Mouse (Mus musculus) megakaryocyte, adult 5-6 weeks (primary cell): Measurements from ENCODE around the gene Tm4sf19. TPM values are rescaled to one million over a fixed set of nuclear protein-coding genes. Genes with fewer than 3 reads are reported as not detected.

Experiments
- ATAC-seq: 2 replicates; pipeline ENCODE4 v1.8.0; 2016; ENCODE audit warnings: mild to moderate bottlenecking, inconsistent platforms; ENCODE audit not compliant: poor library complexity, severe bottlenecking
- total RNA-seq, 2 experiments: library from RNA; stranded (forward) in 1 of 2; stranded (reverse) in 1 of 2; fragments of 153-499, 151-499 nt in 1 of 2; fragments of 221-1000, 200-1000 nt in 1 of 2; gene quantifications; 2 replicates each; pipeline versions ENCODE4 v1.2.3 to v1.2.4; 2015 to 2017

Gene Tm4sf19
- total RNA-seq (2015) (not detected in 2 replicates), total RNA-seq (2017) (not detected in 2 replicates)

DNA sequence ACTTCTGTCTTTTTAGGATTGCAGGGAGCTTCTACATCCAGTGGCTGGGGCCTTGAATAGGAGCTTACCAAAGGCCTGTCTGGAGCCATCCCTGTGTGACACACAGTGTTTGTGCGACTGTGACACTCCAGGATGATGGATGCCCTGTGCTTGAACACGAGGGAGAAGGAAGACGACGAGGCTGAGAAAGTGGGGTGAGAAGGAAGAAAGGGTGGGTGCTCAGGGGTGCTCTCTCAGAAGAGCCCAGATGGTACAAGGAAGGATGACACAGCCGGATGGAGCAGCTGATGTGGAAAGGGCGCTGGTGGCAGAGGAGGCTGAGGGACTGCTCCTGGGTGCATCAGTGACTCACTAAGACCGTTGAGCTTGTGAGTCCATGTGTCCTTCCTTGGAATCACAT is at the start of gene Tm4sf19:
Tm4sf19 (plus strand) TSS at position 240 of the 400 bp plus-strand sequence.
- ATAC-seq: no peak

DNA sequence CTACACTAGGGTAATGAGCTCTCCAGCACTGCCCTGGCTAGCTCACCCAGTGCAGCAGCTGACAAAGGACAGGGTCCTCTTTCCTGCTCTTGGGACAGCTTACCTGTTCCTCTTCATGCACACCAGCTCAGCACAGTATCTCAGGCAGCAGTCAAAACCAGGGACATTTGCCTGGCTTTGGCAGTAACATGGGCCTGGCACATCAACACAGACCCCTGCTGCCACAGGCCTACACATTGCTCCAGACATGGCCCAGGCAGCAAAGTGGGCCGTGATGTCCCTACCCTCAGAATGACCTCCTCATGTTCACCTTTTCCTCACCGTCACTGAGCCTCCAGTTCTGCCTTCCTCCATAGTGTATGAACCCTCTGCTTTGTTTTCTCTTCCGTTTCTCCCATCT is 49.5 kb upstream of the Tm4sf19 start:
- ATAC-seq: no peak

DNA sequence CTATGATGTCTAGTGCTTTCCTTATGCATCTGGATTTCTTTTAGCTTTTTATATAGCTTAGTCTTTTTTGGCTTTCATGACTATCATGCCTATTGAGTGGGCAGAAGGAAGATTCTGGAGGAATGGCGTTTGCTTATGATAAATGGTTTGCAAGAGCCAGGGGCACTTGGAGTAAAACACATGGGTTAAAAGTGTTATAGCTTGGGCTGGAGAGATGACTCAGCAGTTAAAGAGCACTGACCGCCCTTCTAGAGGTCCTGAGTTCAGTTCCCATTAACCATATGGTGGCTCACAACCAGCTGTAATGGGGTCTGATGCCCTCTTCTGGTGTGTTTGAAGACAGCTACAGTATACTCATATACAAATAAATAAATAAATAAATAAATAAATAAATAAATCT is 36.8 kb upstream of the Tm4sf19 start:
- ATAC-seq: no peak

DNA sequence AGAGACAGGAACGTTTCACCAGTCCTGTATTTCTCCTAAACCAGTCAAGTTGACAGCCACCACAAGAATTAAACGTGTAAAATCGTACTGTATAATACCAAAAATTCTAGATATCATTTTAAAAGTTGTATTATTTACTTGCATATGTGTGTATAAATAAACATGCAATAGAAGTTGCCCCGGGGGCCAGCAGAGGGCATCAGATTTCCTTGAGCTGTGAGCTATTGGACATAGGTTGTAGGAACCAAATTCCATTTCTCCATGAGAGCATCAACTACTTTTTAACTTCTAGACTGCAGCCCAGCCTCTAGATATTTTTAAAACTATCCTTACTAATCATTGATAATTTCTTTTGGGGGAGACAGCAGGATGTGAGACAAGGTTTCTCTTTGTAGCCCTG is 29.0 kb upstream of the Tm4sf19 start:
- ATAC-seq: no peak

DNA sequence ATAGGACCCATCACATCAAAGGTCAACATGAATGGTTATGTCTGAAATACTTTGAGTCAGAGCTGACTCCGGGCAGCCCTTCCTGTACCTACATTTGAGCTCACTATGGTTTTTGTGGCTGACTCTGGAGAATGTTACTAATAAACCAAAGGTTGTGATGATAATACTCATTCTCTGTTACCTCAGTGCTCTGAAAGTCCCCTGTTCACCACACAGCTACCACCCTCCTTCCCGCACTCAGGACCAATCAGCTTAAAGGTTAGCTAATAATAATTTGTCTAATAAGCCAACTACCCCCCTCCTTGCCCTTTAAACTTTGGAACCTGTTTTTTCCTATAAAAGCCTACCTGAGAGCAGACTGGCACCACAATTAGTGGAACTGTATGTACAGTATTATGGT is 20.7 kb upstream of the Tm4sf19 start:
- ATAC-seq: no peak

DNA sequence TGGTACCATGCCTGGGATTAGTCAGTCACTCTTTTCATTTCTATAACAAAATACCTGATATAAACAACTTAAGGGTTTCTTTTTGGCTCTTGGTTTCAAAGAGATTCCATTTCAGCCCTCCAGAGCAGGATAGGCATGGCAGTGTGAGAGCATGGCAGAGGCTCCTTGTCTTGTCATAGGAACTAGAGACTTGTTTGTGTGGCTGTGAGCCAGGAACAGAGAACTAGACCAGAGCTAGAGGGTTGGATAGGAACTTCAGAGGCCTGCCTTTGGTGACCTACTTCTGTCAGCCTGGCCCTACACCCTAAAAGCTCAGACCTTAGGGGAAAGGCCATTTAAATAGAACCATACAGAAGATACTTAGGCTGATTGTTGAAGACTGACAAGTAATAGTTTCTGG is 17.4 kb upstream of the Tm4sf19 start:
- no peak for ATAC-seq

DNA sequence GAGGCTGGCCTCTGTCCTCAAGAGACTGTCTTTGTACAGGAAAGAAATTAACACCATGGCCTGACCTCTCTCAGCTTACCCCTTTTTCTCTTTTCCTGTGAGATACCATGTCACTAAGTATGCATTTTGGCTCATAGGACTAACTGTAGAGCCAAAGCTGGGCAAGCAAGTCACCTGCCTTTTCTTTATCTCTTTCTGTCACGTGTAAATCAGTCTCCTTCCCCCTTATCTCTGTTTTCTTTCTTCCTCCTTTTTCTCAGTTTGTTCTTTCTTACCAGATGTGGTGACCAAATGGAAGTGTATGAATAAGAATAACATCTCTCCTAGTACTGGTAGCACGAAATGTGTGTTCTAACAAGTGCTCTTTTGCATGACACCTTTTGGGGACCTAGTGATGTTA is 15.4 kb upstream of the Tm4sf19 start:
- ATAC-seq: no peak

DNA sequence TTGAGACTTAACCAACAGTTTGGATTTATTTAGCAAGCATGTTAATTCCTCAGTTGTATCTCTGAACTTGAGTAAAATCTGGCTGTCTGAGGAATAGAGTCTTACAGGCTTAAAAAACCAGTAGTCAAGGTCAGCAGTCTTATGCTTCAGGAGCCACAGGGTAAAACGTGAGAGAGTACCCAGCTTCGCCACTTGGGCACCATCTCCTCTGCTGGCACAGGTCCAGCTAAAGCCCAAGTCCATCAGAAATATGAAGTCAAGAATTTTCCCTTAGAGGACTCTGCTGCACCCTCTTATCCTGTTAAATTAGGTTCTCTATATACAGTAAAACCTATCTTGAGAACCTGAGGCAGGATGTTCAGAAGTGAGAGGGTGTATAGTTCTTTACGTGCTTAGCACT is 13.5 kb upstream of the Tm4sf19 start:
- no peak for ATAC-seq

DNA sequence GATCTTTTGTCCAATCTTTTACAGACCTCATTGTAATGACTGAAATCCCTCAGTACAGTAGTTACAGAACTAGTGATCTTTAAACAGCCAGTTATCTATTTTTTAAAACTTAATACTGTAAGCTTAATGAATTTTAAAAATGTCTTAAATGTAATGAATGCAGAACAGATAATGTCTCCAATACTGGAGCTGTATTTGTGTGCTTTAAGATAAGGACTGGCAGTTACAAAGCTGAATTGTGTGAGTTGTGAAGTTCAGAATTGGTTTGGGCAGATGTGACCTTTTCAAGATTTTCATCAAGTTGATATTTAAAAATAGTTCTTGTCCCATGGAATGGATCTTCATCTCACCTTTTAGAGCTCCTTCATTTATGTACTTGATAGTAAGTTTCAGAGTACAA is 11.3 kb upstream of the Tm4sf19 start:
- no peak for ATAC-seq

DNA sequence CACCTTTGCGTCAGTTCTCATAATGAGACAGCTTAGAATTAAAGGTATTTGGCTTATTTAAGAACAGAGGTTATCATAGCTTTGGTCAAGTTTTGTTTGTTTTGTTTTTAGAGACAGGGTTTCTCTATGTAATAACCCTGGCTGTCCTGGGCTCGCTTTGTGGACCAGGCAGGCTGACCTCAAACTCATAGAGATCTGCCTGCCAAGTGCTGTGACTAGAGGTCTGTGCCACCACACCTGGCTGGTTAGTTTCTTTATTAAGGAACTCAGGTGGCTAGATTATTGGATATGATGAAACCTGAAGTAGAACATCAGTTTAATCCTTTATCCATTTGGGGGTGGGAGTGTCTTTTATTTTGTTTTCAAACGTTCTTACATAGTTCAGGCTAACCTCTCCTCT is 10.5 kb upstream of the Tm4sf19 start:
- no peak for ATAC-seq

DNA sequence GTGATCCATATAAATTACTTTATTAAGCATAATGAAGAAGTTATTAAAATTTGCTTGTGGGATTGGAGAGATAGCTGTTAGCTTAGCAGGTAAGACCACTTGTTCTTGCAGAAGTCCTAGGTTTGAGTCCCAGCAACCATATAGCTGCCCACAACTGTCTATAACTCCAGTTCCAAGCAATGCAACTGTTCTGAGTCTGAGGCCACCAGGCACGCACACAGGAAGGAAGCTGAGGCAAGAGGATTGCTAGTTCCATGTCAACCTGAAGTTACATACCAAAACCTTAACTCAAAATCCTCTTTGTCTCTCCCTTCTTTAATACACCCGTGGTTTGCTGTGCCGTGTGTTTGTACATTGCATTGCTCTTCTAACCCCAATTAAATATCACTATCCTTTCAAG is 9.4 kb upstream of the Tm4sf19 start:
- peak; percentile 77 for ATAC-seq

DNA sequence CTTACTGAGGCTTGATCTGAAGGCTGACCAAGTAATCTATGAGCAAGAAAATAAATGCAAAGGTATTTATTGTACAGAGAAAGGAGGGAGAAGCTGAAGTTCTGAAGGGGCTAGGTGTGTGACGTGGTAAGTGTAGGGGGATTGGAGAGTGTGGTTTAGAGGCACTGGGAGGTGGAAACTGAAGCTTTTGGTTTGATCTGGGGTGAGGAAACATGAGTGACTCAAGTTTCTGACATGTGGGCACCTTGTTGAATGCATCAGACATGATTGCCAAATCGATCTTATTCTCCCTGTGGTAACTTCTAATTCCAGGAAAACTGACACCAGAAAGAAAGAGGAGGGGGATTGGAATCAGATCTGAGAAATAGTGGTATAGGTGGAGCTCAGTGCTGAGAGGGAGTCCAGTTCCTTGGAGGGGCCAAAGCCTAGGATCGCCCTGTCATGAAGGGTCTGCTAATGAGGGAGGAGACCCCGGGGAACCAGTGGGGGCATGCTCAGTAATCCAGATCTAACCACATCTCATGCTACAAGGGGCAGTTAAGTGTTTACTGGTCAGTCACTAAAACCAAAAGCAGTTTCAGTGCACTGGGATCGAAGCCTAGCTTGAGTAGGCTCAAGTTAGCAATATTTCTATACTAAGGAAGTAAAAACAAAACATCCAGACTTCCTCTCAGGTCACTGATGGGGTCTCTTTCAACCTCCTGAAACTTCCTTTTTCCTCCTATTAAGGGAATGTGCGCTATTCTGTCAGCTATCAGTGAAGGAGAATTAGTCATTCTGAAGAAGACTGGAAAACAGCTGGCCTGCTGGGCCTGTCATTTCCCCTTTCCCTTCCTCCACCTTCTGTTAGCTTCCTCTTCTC is 4.4 kb upstream of the Tm4sf19 start:
- peak; percentile 73 for ATAC-seq

DNA sequence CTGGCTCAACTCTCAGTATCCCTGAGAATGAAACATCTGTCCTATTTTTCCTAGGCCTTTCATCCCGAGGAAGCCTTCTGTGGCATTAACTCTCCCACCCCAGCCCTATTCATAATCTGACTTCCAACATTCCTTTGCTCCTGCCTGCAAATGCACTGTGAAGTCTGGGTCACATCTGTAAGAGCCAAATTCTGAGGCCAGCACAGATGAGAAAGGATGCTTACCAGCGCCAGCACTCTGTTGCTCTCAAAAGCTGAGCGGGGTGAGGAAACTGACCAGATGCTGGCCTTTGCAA is 3.8 kb upstream of the Tm4sf19 start:
- no peak for ATAC-seq

DNA sequence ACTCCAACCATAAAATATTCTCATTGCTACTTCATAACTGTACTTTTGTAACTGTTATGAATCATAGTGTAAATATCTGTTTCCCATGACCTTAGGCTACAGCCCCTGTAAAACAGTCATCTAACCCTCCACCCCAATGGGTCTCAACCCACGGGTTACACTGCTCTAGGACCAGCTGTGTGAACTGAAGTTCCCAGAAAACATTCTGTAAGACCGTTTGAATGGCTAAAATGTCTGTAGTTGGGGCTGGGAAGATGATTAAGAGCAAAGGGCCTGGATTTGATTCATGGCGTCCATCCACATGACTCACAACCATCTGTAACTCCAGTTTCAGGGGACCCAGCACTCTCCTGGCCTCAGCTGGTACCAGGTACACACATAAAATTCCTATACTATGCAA is 2.1 kb upstream of the Tm4sf19 start:
- no peak for ATAC-seq

DNA sequence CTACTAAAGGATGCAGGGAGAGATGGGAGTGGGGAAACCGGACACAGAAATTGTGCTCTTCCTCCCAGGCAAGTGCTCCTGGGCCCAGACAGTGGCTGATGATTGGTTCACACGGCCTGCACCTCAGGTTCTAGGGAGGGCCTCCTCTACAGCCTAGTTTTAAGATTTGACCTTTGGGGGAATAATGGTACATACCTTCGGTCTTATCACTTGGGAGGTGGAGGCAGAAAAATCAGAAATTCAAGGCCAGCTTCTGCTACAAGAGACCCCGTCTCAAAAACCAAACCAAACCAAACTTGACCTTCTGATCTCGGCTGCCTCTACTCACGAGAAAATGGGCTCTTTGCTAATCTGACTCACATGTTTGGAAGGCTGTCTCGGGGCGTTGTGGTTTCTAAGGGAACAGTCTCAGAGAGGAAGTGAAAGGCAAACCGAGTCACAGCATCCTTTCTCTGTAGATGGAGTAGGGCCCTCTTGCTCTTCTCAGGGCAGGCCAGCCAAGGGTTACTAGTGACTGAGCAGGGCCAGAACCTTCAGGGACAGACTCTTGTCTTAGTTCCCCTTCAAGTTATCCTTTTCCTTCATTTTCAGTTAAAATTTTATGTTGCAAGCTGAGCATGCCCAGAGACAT is 1.1 kb downstream of the Tm4sf19 start:
- ATAC-seq: peak; percentile 92

DNA sequence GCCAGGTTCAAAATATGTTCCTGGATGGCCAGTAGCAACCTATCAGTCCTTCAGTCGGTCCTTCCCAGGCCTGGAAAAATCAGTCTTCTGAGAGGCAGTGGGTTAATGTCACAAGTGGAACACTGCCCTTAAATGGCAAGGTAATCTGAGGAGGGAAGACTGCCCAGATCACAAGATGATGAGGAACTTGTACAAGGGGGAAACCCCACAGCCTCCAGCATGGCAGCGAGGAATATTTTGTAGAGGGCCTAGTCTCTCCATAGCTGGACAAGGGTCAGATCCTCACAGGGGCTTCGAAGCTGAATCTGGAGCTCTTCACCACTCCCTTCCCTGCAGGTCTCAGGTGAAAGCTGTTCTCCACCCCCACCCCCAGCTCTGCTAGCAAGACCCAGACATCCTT is 2.5 kb downstream of the Tm4sf19 start:
- peak; percentile 44 for ATAC-seq

DNA sequence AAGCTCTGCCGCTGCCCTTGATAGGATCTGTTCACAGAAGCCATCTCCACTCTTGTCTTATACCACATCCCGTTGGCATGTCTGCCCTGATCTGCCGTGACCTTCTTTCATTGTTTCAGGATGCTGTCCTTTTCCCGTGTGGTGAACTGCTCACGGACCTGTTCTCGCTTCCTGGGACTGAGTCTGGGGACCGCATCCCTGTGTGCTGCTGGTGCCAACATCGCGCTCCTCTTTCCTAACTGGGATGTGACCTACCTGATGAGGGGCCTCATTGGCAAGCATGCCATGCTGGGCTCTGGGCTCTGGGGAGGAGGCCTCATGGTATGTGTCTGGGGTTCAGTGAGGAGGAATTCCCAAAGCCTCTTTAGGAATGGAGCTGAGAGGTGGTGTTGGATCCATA is 5.4 kb downstream of the Tm4sf19 start:
- ATAC-seq: no peak

DNA sequence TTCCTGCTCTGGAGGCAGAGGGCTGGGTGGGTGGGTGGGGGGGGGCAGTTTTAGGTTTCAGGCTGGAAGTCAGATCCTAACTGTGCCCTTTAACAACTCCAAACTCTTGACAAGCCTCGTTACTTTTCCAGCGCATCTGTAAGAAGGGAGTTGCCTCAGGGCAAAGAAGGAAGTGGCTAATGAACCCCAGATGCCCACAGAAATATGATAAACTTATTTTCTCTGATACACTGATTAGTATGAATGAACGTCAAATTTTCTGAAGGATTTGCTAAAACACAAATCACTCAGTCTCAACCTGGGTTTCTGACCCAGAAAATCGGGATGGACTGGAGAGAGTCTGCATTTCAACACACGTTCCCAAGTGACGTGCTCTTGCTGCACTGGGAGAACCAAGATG is 6.4 kb downstream of the Tm4sf19 start:
- ATAC-seq: no peak

DNA sequence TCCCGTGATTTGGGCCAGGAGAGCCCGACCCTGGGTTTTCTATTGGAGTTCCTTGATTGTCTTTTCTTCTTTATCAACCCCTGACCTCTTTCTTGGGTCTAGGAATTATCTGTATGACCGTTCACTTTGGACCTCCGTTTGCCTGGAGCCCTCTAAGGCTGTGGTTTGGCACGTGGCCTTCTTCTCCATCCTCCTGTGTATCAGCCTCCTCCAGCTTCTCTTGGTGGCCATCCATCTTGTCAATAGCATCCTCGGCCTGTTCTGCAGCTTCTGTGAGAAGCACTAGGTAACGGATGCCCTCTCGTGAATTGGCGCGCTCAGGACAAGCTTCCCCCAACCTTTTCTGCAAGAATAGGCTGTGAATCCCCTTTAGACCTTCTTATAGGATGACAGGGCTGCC is 7.4 kb downstream of the Tm4sf19 start:
- no peak for ATAC-seq

DNA sequence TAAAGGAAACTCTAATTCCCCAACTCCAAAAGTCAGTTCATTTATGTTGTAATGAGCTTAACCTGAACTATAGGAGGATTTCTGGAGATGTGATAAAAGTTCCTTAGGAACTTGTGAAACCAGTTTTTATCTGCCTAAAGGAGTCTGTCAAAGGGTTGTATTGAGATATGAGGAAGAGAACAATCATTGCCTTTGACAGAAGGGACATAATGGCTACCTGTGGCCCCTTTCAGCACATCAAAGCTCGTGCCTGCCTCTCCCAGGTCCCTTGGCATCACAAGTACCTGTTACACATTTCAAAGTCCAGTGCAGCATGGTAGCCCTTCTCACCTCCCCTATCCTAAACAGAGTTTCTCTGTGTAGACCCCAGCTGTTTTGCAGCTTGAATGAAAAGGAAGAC is 17.2 kb downstream of the Tm4sf19 start:
- ATAC-seq: no peak

DNA sequence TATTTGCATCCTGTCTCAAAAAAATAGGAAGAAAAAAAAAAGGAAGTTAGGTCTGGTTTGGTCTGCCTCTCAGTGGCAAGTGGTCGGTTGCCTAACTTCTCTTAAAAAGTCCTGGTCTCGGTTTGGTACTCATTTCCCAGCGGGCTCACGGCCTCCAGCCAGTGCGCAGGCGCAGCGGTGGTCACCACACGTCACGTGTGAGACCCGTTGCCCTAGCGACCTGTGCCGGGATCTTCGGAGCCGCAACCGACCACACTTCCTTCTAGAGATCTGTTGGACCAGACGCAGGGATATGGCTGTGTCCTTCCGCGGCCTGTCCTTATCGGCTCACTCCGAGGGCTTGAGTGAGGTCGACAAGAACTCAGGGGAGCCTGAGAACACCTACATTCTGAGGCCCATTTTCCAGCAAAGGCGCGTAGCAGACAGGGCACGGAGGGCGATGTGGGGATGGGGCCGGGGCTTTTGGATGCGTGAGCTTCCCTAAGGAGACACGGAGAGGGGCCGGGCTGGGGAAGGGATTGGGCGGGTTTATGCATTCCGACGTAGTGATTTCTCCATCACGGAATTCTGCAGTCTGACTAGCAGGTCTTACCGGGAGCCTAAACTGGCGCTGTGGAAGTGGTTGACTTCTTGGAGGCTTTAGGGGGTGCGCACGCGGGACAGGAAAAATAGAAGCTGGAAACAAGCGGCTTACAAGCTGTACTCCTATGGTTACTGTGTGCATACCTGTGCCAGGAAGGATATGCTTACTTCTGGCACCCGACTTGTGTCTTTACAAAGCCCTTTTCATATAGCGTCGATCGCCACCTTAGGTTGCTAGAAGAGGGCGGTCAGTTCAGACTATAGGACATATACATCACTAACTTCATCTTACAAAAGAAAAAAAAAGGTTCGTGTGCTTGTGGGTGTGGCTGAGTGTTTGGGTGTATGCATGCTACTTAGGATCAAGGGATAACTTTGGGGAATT is 19.5 kb downstream of the Tm4sf19 start, which contains the start of gene Tctex1d2:
Tctex1d2 (plus strand) TSS at position 186 of the 967 bp plus-strand sequence.
- ATAC-seq: peak; percentile 99
